In the genomic region with DNA sequence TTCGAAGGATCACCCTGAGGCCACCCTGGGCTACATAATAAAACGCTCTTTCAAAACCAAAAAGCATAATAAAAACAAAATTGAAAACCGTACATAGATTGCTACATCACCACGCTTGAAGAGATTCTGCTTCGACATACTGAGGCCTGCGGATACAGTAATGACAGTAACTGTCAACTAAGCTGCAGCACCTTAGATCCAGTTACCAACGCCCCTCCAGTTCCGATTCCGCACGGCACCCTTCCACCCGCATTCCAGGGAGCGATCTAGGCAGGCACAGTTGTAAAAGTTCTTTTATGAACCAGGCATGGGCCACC, we compare ENCODE assay signal across 8 mouse cellular contexts. TPM values are rescaled to one million over a fixed set of nuclear protein-coding genes. Genes with fewer than 3 reads are reported as not detected.
A peak's percentile ranks its signal among the peaks of the same experiment; 100 is the strongest.
DNase-seq lines count a peak whose midpoint lies in the region; ATAC-seq and TF ChIP-seq lines count a peak whose summit lies in the region.

No protein-coding gene starts in this region.

- 6% methylated on average over 12 of the region's 12 CpGs for WGBS in embryonic facial prominence, embryonic 11.5 days
- WGBS in hindbrain, postnatal 0 days = 1% methylated on average over 12 of the region's 12 CpGs
- WGBS in midbrain, postnatal 0 days = 4% methylated on average over 12 of the region's 12 CpGs

- DNase-seq in left cerebral cortex, adult 2 months (ENCODE audit: extremely low spot score in 1 of 2, low spot score in 2 of 2) = no peak
- no peak for DNase-seq in left cerebral cortex, postnatal 4 days
- no peak for DNase-seq in embryonic facial prominence, embryonic 11.5 days (ENCODE audit: low spot score)
- DNase-seq in hindbrain, postnatal 0 days (ENCODE audit: low spot score) = no peak
- no peak for DNase-seq in midbrain, postnatal 0 days (ENCODE audit: low spot score)
- DNase-seq in embryo, embryonic 11 days = no peak
- no peak for DNase-seq in embryo, embryonic 10 days (ENCODE audit: low spot score)
- DNase-seq in frontal cortex, postnatal 36 days (ENCODE audit: low spot score in 2 of 2) = no peak

- no peaks in the 10 kb centered on the region for H3K4me1 ChIP-seq in embryonic facial prominence, embryonic 11.5 days (ENCODE audit: control insufficient read depth, insufficient read depth, low read length)
- peaks cover 3% of the 10 kb centered on the region for H3K4me1 ChIP-seq in hindbrain, postnatal 0 days (ENCODE audit: insufficient read depth, low read length)
- 0 out of 2 replicates have a peak, but pooled peaks cover 4% of the 10 kb centered on the region for H3K4me1 ChIP-seq in midbrain, postnatal 0 days (ENCODE audit: insufficient read depth, low read length)

- no peak for TF ChIP-seq CTCF in left cerebral cortex, adult 2 months (IDR thresholded peaks at IDR 0.05)
- TF ChIP-seq CTCF in hindbrain, postnatal 0 days (IDR thresholded peaks at IDR 0.05; ENCODE audit: low read depth) = no peak
- TF ChIP-seq CTCF in midbrain, postnatal 0 days (IDR thresholded peaks at IDR 0.05) = no peak

- peak overlapping the region; percentile 90 for H3K4me3 ChIP-seq in left cerebral cortex, adult 2 months
- peak overlapping the region; percentile 94 for H3K4me3 ChIP-seq in embryonic facial prominence, embryonic 11.5 days (ENCODE audit: low read depth, low read length)
- peak overlapping the region; percentile 90 for H3K4me3 ChIP-seq in hindbrain, postnatal 0 days (ENCODE audit: low read length)
- H3K4me3 ChIP-seq in midbrain, postnatal 0 days (ENCODE audit: low read depth, low read length) = peak overlapping the region; percentile 91

- H3K9ac ChIP-seq in embryonic facial prominence, embryonic 11.5 days (replicated peaks; ENCODE audit: low read length) = peak overlapping the region; percentile 93
- H3K9ac ChIP-seq in hindbrain, postnatal 0 days (replicated peaks; ENCODE audit: low read length) = peak overlapping the region; percentile 93
- peak overlapping the region; percentile 87 for H3K9ac ChIP-seq in midbrain, postnatal 0 days (replicated peaks; ENCODE audit: low read length, poor library complexity, severe bottlenecking)

- peaks cover 7% of the 10 kb centered on the region; the same call in 1 of the 2 replicates for H3K36me3 ChIP-seq in embryonic facial prominence, embryonic 11.5 days (replicated peaks; ENCODE audit: control insufficient read depth, insufficient read depth, low read depth, low read length)
- H3K36me3 ChIP-seq in hindbrain, postnatal 0 days (ENCODE audit: insufficient read depth, low read length) = no peaks in the 10 kb centered on the region
- H3K36me3 ChIP-seq in midbrain, postnatal 0 days (ENCODE audit: insufficient read depth, low read length) = no peaks in the 10 kb centered on the region

- H3K27me3 ChIP-seq in embryonic facial prominence, embryonic 11.5 days (ENCODE audit: control insufficient read depth, insufficient read depth, low read length) = no peaks in the 10 kb centered on the region
- H3K27me3 ChIP-seq in hindbrain, postnatal 0 days (ENCODE audit: insufficient read depth, low read length) = no peaks in the 10 kb centered on the region
- no peaks in the 10 kb centered on the region for H3K27me3 ChIP-seq in midbrain, postnatal 0 days (ENCODE audit: insufficient read depth, low read length)

- intact Hi-C loops in left cerebral cortex, adult 2 months (cut with DNase I) = loop anchor here (10.0 kb wide), 1 partner anchor 139 kb away; the partner anchor contains the start of gene Prdm9
- intact Hi-C loops in left cerebral cortex, postnatal 4 days (cut with DNase I) = loop anchor here (10.0 kb wide), 1 partner anchor 139 kb away; the partner anchor contains the start of gene Prdm9

- peak overlapping the region; percentile 96 for H3K27ac ChIP-seq in left cerebral cortex, adult 2 months
- H3K27ac ChIP-seq in embryonic facial prominence, embryonic 11.5 days (replicated peaks; ENCODE audit: low read depth, low read length) = peak overlapping the region; percentile 92
- H3K27ac ChIP-seq in hindbrain, postnatal 0 days = peak overlapping the region; percentile 91
- H3K27ac ChIP-seq in midbrain, postnatal 0 days (ENCODE audit: low read depth, low read length) = peak overlapping the region; percentile 89

- H3K9me3 ChIP-seq in embryonic facial prominence, embryonic 11.5 days (replicated peaks; ENCODE audit: control insufficient read depth, low read length) = no peaks in the 10 kb centered on the region
- no peaks in the 10 kb centered on the region for H3K9me3 ChIP-seq in hindbrain, postnatal 0 days (ENCODE audit: low read length)
- H3K9me3 ChIP-seq in midbrain, postnatal 0 days (ENCODE audit: low read length) = no peaks in the 10 kb centered on the region

- peak overlapping the region; percentile 55 for H3K4me2 ChIP-seq in embryonic facial prominence, embryonic 11.5 days (ENCODE audit: low read depth, low read length)
- peak overlapping the region; percentile 98 for H3K4me2 ChIP-seq in hindbrain, postnatal 0 days (ENCODE audit: low read depth, low read length)
- H3K4me2 ChIP-seq in midbrain, postnatal 0 days (ENCODE audit: low read depth, low read length, poor library complexity, severe bottlenecking) = peak overlapping the region; percentile 99

- no peak for ATAC-seq in embryonic facial prominence, embryonic 11.5 days (replicated peaks; ENCODE audit: insufficient number of reproducible peaks, low FRiP score, low TSS enrichment, low read depth)
- no peak for ATAC-seq in hindbrain, postnatal 0 days
- no peak for ATAC-seq in midbrain, postnatal 0 days (ENCODE audit: low FRiP score)

RNA-seq across cellular contexts. Expression of gene Chd1, which starts 0.7 kb away (rescaled TPM):
- 10 to 100 TPM; 25.0 to 28.5 TPM for total RNA-seq in left cerebral cortex, adult 2 months (2021)
- total RNA-seq in left cerebral cortex, postnatal 4 days (2021) = 10 to 100 TPM; 28.5 to 29.1 TPM
- 43.9 and 51.1 TPM in 2 replicates for polyA plus RNA-seq in embryonic facial prominence, embryonic 11.5 days (2014; fragmentation: Nextera tagmentation; extraction: Ambion mirVana)
- 15.1 and 15.6 TPM in 2 replicates for total RNA-seq in hindbrain, postnatal 0 days (2014; rRNA removed)
- 14.5 and 16.7 TPM in 2 replicates for polyA plus RNA-seq in hindbrain, postnatal 0 days (2015; fragmentation: Nextera tagmentation; extraction: Ambion mirVana)
- 12.3 and 12.9 TPM in 2 replicates for total RNA-seq in midbrain, postnatal 0 days (2014; rRNA removed)
- 10.4 and 13.1 TPM in 2 replicates for polyA plus RNA-seq in midbrain, postnatal 0 days (2015; fragmentation: Nextera tagmentation; extraction: Ambion mirVana)
